Mouse (Mus musculus): Measurements from ENCODE around the gene Flrt1.
A peak's percentile ranks its signal among the peaks of the same experiment; 100 is the strongest.
"Not testable (repeated sequence)": the region's sequence is repeated elsewhere in the genome, so short reads cannot be mapped to it uniquely, and the experiment has no call there.

Gene Flrt1

GRCm38 (mm10) chr19:7102039-7102438 is 3.5 kb downstream of the Flrt1 start:
- no peak for DNase-seq

DNA sequence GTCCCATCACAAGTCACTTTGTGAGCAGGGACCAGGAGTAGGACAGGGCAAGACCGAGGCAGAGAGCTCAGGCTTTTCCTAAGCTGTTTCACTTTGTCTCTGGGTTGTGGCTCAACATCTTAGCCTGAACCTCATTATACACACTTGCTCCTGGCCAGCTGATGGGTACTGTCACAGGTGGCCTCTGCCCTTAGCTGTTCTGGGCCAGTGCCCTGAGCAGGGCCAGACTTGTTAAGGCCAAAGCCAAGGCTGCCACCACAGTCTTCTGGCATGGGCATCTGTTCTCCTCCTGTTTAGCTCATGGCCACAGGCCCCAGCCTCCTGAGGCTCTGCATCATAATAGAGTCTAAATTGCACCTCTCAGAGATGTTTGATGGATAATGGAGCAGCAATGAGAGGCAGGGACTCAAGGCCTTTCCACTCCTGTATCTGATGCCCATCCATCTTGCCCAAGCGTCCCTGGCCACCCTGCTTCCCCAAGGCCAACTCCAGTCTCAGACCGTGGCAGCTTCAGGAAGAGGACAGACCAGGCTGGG is 5.8 kb downstream of the Flrt1 start:
- no peak for DNase-seq

GRCm38 (mm10) chr19:7092756-7093155 is 12.8 kb downstream of the Flrt1 start:
- DNase-seq = no peak

GRCm38 (mm10) chr19:7091448-7092050 is 14.0 kb downstream of the Flrt1 start:
- DNase-seq = no peak

DNA sequence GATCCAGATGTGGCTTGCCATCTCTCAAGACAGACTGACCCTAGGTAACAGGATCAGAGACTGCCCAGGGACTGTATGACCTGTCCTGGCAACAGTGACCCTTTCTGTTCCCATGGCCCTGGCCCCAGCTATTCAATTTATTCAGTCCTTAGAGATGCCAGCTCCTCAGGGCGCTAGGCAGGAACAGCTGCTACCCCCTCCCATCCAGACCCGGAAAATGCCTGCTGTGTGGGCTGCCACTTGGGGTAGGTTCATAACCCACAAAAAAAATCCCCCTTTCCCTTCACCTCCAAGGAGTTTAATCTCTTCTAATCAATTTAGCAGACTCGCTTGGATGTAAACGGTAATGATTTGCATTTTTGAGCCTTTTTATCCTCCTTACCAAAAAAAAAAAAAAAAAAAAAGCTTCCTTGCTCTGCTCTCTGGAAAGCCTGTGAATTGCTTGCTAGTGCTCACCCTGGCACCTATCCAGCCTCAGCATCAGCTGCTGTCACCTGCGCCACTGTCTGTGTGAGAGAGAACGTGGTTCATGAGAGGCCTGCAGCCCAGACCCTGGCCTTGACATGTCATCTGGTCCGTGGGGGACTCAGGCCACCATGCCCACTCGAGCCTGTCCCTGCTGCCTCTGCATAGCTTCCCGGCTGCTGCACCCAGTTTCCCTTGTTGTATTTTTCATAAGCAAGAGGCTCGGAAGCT is 15.0 kb downstream of the Flrt1 start:
- no peak for DNase-seq

DNA sequence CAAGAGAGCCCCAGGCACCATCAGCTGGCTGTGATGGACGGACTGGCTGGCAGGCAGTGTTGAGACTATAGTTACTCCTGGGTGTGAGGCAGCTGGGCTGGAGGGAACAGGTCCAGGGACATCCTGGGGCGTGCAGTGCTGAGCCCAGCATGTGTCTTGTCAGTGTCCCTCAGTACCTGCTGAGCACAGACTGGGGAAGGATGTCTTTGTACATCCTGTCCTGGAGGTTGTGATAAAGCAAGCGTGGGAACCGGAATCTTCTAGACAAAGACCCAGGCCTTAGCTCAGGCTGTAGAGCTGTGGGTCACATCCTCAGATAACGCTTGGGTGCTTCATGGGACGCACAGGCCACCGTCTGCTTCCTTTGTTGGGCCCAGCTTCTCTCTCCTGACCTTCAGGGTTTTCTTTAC is 15.7 kb downstream of the Flrt1 start:
- DNase-seq = no peak

- no peak for DNase-seq
Observed at GRCm38 (mm10) chr19:7089050-7089449, 16.5 kb downstream of the Flrt1 start.

DNA sequence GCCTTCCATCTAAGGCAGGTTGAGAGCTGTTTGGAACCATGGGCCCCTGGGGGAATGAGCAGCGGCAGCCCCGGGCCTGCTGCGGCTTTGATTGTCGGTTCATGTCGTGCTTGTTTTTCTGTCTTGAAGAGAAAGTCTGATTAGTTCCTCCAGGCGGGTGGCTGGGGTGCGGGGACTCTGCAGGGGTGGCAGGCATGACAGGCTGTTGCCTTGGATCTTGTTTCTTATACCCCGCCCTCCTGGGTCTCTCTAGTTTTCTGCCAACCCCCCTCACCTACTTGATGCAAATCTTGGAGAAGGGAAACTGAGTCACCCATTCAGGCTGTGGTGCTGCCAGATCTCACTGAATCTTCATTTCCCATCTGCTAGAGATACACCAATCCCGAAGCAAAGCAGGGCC is 17.0 kb downstream of the Flrt1 start:
- no peak for DNase-seq

DNA sequence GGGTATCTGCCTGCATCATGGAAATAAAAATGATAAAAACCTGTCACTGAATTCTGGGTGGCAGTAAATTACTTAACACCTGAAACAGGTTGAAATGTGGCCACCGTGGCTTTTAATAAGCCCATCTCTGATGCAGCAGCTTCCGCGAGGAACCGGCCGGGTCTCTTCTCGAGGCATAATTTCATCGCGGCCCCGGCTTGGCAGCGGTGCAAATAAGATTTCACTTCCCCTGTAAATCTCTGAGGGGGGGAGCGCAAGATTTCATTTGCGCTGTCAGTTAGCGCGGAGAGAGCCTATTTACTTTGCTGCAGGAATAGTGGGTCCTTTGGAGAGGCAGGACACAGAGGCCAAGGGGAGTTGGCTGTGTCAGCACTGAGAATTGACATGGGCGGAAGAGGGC is 20.8 kb downstream of the Flrt1 start:
- no peak for DNase-seq

DNA sequence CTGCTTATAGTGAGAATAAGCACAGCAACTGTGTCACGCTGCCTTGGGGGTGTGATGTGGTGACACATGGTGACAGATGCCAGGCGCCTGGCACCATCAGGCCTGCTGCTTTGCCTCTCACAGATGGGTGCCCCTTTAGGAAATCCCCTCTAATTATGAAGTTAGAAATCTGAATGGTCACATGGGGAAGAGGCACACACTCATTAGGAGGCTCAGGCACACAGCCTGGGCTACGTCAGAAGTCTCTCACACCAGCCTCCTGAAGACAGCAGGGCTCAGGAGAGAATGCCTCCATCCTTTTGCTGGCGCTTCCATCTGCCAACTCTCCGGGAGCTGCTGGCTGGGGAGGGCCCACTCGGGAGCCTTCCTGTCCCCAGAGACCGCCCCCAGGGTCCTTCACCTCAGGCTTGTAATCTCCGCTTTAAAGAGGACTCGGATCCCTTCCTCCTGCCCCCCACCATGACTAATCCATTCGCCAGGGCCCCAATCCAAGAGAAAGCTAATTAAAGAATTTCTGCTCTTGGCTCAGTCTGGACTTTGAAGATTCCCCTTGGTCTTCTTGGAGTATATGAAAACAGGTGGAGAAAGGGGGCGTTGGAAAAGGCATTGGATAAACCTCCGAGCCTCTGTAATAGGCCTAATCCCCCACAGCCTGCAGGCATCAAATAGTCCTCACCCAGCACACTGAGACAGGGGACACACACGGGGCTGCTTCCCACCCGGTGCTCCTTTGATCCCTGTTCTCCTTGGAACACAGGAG is 22.3 kb downstream of the Flrt1 start:
- no peak for DNase-seq

DNA sequence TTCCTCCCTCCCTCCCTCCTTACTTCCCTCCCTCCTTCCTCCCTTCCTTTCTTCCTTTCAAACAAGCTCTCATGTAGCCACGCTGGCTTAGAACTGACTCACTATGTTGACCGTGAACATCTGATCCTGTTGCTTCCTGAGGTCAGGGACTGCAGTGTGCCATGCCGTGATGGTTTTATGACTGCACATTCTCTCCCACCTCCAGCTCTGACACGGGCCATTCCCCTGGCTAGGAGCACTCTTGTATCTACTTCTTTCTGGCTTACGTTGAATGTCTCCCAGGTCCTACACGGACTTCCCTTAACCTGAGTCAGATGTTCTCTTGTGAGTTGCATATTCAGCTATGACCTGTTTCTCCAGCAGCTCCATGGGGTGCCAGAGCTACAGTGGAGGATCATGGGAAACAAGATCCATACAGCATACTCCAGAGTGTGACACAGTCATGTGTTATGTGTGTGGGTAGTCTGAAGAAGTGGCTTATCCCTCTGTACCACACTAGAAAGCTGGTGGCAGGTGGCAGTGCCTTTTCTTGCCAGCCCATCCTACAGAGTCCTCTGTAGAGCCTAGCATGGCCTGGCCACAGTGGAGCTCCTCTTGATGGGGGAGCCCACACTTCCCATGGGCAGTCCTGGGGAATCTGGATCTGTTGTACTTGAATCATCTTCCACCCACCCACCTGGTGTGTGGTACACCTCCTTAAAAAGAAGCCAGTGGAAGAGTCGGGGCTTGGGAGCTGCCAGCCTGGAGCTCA is 23.8 kb downstream of the Flrt1 start:
- no peak for DNase-seq

DNA sequence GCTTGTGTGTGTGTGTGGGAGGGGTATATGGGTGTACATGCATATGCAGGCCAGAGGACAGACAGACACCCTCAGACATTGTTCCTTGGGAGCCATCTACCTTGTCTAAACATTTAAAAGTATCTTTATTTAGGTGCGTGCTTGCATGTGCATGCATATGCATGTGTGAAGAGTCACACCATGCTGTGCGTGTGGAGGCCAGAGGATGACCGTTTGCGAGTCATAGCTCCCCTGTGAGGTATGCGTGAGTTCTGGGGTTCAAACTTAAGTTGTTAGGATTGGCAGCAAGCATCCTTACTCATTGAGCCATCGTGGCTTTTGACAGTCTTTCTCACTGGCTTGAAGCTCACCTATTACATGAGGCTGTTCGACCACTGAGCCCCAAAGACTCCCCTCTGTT is 27.3 kb downstream of the Flrt1 start:
- no peak for DNase-seq

DNA sequence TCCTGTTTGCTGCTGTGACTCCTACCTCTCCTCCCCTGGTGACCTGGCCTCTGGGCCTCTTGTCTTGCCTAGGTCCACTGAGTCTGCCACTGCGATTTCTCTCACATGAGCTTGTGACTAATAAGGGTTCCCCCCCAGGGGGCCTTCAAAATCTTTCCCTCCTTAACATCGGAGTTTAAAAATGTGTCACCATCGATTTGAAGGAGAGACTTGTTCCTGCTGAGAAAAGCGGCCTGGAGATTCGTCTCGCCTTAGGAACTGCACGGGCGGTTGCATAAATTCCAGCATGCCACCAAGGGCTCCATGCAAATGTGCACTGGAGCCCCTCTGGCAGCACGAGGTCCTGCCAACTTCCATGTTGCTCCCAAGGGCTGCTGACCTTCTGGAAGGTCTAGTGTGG is 27.9 kb downstream of the Flrt1 start:
- no peak for DNase-seq

DNA sequence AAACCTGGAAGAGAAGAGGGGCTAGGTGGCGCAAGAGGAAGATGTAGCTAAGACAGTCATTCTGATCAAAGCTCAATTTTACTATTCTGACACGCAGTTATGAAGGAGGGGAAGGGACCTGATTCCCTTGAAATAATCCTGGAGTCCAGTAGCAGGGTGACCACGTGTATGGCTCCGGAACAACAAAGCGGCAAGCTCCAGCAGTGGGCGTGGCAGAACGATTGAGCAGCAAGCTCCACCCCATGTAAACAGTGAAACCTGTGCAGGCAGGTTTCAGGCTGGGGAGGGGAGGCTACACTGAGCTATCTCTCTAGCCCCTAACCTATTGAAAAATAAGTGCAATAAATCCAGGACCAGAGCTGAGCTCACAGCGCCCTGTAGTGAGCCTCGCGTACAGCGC is 30.2 kb downstream of the Flrt1 start:
- not testable (repeated sequence) for DNase-seq

DNA sequence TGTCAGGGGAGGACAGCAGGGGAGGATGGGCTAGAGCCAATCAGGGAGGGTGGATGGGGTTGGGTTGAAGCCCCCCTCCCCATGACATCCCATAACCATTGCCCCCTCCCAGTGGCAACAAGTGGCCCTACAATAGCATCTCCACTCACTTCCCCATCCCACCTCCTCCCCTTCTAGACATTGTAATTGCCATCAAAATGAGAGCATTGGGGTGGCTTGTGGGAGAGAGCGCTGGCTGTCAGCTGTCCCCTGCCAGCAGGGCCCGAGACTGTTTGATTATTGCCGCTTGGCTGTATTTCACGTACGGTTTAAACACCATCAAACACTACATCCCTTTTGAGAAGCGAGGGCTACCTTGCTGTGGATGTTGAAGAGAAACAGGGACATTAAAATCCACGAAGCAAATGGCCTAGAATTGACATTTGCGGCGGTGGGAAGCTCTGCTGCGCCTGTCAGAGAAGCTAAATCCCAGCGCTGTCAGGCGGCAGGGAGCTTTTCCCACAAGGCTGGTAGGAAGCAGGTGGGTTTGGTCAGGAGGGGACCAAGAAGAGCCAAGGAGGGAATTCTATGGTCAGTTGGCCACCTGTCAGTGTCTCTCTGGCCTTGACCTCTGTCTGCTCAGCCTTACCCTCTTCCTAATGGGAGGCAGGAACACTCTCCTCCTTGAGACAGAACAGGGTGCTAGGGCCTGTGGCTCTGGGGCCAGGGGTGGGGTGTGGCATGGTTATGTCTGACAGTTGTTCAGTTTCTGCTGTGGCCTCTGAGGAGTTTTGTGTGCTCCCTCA is 31.3 kb downstream of the Flrt1 start:
- no peak for DNase-seq

DNA sequence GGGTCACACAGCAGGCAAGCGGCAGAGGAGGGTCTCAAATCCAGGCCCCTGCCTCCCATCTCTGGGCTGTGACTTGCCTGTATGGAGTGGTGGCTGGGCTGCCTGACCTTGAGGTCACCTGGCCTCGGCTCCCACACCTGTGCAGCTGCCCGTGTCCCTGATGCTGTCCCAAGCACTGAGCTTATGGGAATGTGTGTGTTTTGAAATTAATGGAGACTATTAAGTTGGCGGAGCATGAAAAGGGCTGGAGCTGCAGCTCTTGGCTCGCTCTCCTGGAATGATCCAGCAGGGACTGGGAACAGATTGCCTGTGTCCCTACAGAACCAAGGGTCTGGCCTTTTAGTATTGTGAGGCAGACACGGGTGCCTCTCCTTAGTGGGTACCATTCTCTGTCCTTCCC is 33.3 kb downstream of the Flrt1 start:
- DNase-seq = no peak

DNA sequence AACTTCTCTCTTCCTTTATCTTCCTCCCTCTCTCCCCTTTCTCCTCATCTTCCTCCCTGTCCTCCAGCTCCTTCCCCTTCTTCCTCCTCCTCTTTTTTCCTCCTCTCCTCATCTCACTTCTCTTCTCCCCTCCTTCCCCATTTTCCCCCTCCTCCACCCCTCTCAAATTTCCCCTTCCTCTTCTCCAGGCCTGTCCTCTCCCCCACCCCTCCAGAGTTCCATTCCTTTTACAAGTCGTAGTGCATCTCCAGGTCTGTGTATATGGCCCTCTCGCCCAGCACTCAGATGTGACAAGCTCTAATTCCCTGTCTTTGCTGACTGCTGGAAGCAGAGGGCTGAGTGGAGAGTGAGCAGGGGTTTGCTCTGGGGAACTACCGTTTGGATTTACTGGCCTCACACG is 34.8 kb downstream of the Flrt1 start:
- no peak for DNase-seq

DNA sequence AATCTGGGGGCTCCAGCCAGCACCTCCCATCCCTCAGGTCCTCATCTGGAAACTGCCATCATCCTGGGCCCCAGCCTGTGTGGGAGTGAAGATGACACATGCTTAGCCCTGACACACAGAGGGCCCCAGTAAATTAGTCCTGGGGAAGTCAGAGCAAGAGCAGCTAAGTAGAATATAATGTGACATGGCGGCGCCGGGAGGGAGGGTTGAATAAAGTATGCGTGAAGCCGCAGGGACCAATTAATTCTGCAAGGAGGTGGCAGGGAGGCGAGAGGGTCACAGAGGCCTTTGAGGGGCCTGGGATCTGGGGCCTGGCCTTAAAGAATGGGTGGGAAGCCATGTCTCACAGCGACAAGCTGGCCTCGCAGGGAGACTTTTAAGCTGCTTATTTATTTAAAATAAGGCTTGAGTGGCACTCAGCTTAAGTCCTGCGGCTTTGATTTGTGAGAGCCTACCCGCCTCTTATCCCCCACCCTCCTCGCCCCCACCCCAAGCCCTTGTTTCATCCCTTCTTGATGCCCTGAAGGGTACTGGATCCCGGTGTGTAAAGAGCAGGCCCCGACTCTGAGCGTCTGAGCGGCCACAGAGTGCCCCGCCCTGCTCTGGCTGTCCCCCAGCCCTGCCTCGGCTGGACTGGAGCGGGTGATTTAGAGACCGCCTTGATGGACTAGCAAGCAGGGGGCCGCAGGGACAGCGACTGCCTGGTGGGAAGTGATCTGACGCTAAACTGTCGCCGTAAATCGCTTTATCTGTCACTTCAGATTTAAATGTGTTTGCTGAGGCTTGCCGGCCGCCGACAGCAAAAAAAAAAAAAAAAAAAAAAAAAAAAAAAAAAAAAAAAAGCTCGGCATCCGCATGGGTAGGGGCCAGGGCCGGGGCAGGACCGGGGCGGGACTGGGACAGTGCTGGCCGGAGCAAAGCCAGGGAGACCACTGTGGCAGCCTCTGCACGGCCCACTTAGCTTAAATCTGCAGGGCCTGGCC is 35.5 kb downstream of the Flrt1 start:
- no peak for DNase-seq

GRCm38 (mm10) chr19:7068661-7069531 is 36.6 kb downstream of the Flrt1 start:
- no peak for DNase-seq

DNA sequence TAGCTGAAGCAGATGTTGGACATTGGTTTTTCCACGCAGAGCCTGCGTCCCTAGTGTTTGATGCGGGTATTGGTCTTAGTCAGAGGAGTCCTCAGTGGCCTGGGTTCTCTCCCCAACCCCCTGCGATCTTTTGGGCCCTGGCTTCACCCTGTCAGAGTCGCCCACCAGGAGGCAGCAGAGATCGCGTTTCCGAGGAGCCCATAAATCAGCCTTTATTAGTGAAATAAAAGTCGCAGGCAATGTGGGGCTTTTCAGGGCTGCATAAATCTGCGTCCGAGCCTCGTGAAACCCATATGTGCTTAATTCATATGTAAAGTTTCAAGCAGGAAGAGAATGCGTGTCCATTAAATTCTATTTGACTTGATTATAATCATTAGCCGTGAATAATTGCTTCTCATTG is 37.4 kb downstream of the Flrt1 start:
- DNase-seq = peak; percentile 71 to 81

All from thymus, postnatal 36 days (tissue).